Mouse (Mus musculus) cerebellum, adult 2 months (tissue): Measurements from ENCODE around the gene Dusp6.

ENCODE experiments used
- CTCF ChIP-seq: fragments of 200-500 bp; IDR thresholded peaks from 2 replicates; pipeline ENCODE4 v1.5.1; 2011; ENCODE audit warnings: low read depth, mild to moderate bottlenecking, control low read depth, low read length, moderate library complexity, borderline replicate concordance; ENCODE audit not compliant: insufficient read depth
- POLR2A ChIP-seq: fragments of 200-500 bp; IDR thresholded peaks from 2 replicates; pipeline ENCODE4 v1.6.1; 2011; ENCODE audit warnings: low read length, control low read depth, borderline replicate concordance; ENCODE audit not compliant: insufficient read depth

GRCm38 (mm10) chr10:99284918-99285317 is 21.9 kb downstream of the Dusp6 start:
- TF ChIP-seq POLR2A (no peak), CTCF (no peak)
